ENCODE assay signal across 10 mouse cellular contexts in the genomic region with DNA sequence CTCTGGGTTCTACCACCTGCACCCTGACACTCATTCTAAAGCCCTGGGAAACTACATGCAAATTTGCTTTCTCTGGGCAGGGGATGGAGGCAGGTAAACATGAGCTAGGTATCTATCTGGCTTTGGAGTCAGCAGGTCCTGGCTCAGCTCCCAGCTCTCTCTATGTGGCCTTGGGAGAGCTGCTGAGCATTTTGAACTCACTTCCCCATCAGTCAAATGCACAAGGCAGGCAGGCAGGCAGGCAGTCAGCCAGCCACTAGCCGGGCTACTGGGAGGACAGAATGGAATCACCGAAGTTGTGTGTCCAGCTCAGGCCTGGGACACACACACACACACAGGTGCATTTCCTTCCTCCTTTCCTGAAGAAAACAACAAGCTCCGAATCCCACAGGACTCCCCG. TPM values are rescaled to one million over a fixed set of nuclear protein-coding genes. Genes with fewer than 3 reads are reported as not detected.
A peak's percentile ranks its signal among the peaks of the same experiment; 100 is the strongest.
DNase-seq lines count a peak whose midpoint lies in the region; ATAC-seq and TF ChIP-seq lines count a peak whose summit lies in the region.
"Had no signal": no experiment of that assay in that cellular context is flagged by ENCODE, and none has a peak within 500 bp of the region (broad histone marks: within the 10 kb centered on the region; RNA-seq: fewer than 3 reads in every experiment).

No protein-coding gene starts in this region.

- no peak overlapping the region for H3K9ac ChIP-seq in lung, embryonic 15.5 days
- no peak overlapping the region for H3K9ac ChIP-seq in kidney, embryonic 16.5 days (replicated peaks; ENCODE audit: low read length)
- H3K9ac ChIP-seq: liver, embryonic 14.5 days; midbrain, embryonic 13.5 days had no signal

- H3K27me3 ChIP-seq in cerebellum, adult 2 months (ENCODE audit: control insufficient read depth, insufficient read depth, low read length): no peaks in the 10 kb centered on the region
- no peaks in the 10 kb centered on the region for H3K27me3 ChIP-seq in lung, embryonic 15.5 days
- H3K27me3 ChIP-seq in kidney, embryonic 16.5 days (ENCODE audit: insufficient read depth, low read length): no peaks in the 10 kb centered on the region
- H3K27me3 ChIP-seq: midbrain, embryonic 13.5 days had no signal

- 25% methylated on average over 4 of the region's 4 CpGs for WGBS in cerebellum, adult 2 months
- 48% methylated on average over 4 of the region's 4 CpGs for WGBS in lung, embryonic 15.5 days
- 53% methylated on average over 4 of the region's 4 CpGs for WGBS in kidney, embryonic 16.5 days

- H3K36me3 ChIP-seq in lung, embryonic 15.5 days: no peaks in the 10 kb centered on the region
- no peaks in the 10 kb centered on the region for H3K36me3 ChIP-seq in kidney, embryonic 16.5 days (ENCODE audit: insufficient read depth, low read length)
- H3K36me3 ChIP-seq: midbrain, embryonic 13.5 days had no signal

- TF ChIP-seq POLR2A in cerebellum, adult 2 months (IDR thresholded peaks at IDR 0.05; ENCODE audit: borderline replicate concordance, insufficient read depth, low read length): no peak

- no peak overlapping the region for H3K27ac ChIP-seq in cerebellum, adult 2 months (ENCODE audit: insufficient read depth, low read length)
- H3K27ac ChIP-seq in lung, embryonic 15.5 days: peak overlapping the region; percentile 39; the same call in 1 of the 2 replicates
- H3K27ac ChIP-seq in kidney, embryonic 16.5 days (ENCODE audit: low read length): peak overlapping the region; percentile 57
- H3K27ac ChIP-seq: liver, embryonic 14.5 days; midbrain, embryonic 13.5 days had no signal

- H3K4me3 ChIP-seq in cerebellum, adult 2 months (replicated peaks; ENCODE audit: insufficient read depth, low read depth, low read length): no peak overlapping the region
- no peak overlapping the region for H3K4me3 ChIP-seq in lung, embryonic 15.5 days
- H3K4me3 ChIP-seq in kidney, embryonic 16.5 days (ENCODE audit: low read length): no peak overlapping the region
- H3K4me3 ChIP-seq: midbrain, embryonic 13.5 days had no signal

- DNase-seq in cerebellum, adult 2 months: peak; percentile 44 to 61
- DNase-seq in cerebellum, adult 11 months: no peak
- DNase-seq in lung, postnatal 14 days: no peak
- DNase-seq in adrenal gland, postnatal 36 days: peak; percentile 76 to 84
- no peak for DNase-seq in retina, embryonic 14.5 days (ENCODE audit: low spot score)
- DNase-seq in thymus, postnatal 0 days (ENCODE audit: low spot score): no peak

- H3K4me2 ChIP-seq in lung, embryonic 15.5 days: no peak overlapping the region
- no peak overlapping the region for H3K4me2 ChIP-seq in kidney, embryonic 16.5 days (replicated peaks; ENCODE audit: low read depth, low read length)
- H3K4me2 ChIP-seq: midbrain, embryonic 13.5 days had no signal

- no peaks in the 10 kb centered on the region for H3K9me3 ChIP-seq in lung, embryonic 15.5 days
- no peaks in the 10 kb centered on the region for H3K9me3 ChIP-seq in kidney, embryonic 16.5 days (ENCODE audit: low read length)
- H3K9me3 ChIP-seq: midbrain, embryonic 13.5 days had no signal

- no peak for ATAC-seq in lung, embryonic 15.5 days (ENCODE audit: borderline replicate concordance, extremely low read depth, low FRiP score, low TSS enrichment)
- no peak for ATAC-seq in kidney, embryonic 16.5 days (ENCODE audit: low FRiP score, low TSS enrichment)
- ATAC-seq: midbrain, embryonic 13.5 days had no signal

- TF ChIP-seq CTCF in cerebellum, adult 2 months (IDR thresholded peaks at IDR 0.05; ENCODE audit: borderline replicate concordance, insufficient read depth, low read depth, low read length): no peak

- H3K4me1 ChIP-seq in cerebellum, adult 2 months (ENCODE audit: control insufficient read depth, insufficient read depth, low read length): peaks cover 7% of the 10 kb centered on the region; the same call in 1 of the 2 replicates
- H3K4me1 ChIP-seq in lung, embryonic 15.5 days: peaks cover 65% of the 10 kb centered on the region
- peaks cover 70% of the 10 kb centered on the region for H3K4me1 ChIP-seq in kidney, embryonic 16.5 days (ENCODE audit: insufficient read depth, low read length)

RNA-seq across cellular contexts. Expression of a gene that starts 58.6 kb away (rescaled TPM):
- 19.9 and 28.2 TPM in 2 replicates for polyA plus RNA-seq in cerebellum, adult 2 months (2012; rRNA removed)
- 20.2 and 20.7 TPM in 2 replicates for polyA plus RNA-seq in lung, embryonic 15.5 days (2015; fragmentation: Nextera tagmentation; extraction: Ambion mirVana)
- total RNA-seq in adrenal gland, postnatal 36 days (2021): 10 to 100 TPM; 28.6 to 48.3 TPM
- 27.8 and 27.9 TPM in 2 replicates for polyA plus RNA-seq in kidney, embryonic 16.5 days (2015; fragmentation: Nextera tagmentation; extraction: Ambion mirVana)
- 18.5 and 21.1 TPM in 2 replicates for polyA plus RNA-seq in thymus, postnatal 0 days (2015; fragmentation: Nextera tagmentation; extraction: Ambion mirVana)

Comparison
In these comparisons a context has a peak if more than half of its experiments do, and no peak if none do; other contexts are left out.
1. DNase-seq: peak in cerebellum, adult 2 months (2 of 2) and adrenal gland, postnatal 36 days (2 of 2); none in cerebellum, adult 11 months (single experiment), lung, postnatal 14 days (single experiment), retina, embryonic 14.5 days (single experiment) and thymus, postnatal 0 days (single experiment).